Mouse (Mus musculus) layer of hippocampus, adult 9-10 months (tissue): ENCODE measurements around the gene Zfp771.
A peak's percentile ranks its signal among the peaks of the same experiment; 100 is the strongest.

Experiments
- DNase-seq: peaks from one replicate; pipeline ENCODE4 v3.0.0; 2022; ENCODE audit warnings: low spot score

Gene Zfp771

DNA sequence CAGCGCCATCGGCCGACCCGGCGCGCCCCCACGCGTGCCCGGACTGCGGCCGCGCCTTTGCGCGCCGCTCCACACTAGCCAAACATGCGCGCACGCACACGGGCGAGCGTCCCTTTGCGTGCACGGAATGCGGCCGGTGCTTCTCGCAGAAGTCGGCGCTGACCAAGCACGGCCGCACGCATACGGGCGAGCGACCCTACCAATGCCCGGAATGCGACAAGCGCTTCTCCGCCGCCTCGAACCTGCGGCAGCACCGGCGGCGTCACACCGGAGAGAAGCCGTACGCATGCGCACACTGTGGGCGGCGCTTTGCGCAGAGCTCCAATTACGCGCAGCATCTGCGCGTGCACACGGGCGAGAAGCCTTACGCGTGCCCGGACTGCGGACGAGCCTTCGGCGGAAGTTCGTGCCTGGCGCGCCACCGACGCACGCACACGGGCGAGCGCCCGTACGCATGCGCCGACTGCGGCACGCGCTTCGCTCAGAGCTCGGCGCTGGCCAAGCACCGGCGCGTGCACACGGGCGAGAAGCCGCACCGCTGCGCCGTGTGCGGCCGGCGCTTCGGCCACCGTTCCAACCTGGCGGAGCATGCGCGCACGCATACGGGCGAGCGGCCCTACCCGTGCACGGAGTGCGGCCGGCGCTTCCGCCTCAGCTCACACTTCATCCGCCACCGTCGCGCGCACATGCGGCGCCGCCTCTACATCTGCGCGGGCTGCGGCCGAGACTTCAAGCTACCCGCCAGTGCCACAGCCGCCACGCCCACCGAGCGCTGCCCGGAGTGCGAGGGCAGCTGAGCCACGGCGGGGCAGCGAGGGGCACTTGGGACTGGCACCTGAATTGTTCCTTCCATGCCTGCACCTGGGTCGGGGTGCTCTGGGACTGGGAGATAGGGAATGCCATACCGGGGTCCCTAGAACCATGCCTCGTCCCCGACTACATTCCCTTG is 10.0 kb downstream of the Zfp771 start:
- peak; percentile 69 for DNase-seq

GRCm38 (mm10) chr7:127255008-127255407 is 10.9 kb downstream of the Zfp771 start:
- DNase-seq, result no peak

GRCm38 (mm10) chr7:127255965-127256364 is 11.9 kb downstream of the Zfp771 start:
- no peak for DNase-seq

- no peak for DNase-seq
Observed at GRCm38 (mm10) chr7:127256518-127256917, 12.4 kb downstream of the Zfp771 start.

DNA sequence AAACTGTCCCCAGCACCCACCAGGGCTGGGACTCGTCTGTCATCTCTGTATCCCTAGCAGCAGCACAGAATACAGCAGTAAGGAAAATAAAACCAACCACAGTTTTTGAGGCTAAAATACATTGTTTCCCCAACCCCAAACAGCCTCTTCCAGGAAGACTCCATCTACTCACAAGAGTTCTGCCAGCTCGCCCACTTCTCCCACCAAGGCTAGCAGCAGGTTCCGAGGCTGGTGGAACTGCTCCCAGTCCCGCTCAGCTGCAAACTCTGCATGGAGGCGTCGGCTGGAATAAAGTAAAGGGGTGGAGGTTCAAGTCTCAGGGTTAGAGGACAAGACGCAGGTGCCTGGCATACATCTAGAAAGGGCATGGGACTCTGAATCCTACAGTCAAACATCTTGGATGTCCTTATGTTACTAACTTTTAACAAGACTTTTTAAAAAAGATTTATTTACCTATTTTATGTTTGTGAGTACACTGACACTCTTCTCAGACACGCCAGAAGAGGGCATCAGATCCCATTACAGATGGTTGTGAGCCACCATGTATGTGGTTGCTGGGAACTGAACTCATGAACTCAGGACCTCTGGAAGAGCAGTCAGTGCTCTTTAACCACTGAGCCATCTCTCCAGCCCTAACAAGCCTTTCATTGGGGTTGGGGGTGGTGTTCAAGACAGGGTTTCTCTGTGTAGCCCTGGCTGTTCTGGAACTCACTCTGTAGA is 15.3 kb downstream of the Zfp771 start:
- no peak for DNase-seq

DNA sequence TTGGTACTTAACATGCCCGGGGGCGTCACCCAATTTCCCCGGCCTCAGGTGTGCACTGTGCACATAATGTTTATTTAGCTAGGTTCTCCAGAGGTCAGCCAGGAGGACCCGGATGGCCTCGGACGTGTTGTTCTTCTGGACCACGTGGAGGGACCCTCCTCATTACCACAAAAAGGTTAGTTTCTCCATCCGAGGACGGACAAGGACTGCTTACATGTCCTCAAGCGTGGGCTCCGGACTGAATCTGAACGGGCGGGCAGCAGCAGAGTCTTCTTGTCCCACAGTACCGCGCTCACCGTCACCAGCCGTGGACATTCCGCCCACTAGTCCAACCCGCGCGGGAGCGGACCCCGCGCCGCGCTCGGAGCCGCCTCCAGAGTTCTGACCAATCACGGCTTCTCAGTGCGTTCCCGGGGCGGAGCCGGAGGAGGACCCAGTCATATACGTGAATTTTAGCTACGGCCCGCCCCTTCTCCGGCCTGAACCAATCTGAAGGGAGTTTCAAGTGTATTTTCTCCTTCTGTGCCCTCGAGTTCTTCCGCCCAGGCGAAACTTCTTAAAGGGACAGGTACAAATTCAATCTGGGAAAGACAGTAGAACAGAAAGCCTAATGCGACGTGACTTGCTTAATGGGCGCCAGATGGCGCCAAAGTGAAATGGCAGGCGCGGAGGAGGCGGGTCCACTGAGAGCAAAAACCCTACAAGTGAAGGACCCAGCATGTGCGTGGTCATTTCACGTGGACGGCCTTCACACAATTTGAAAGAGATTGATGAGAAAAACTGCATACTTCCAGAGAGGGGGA is 16.4 kb downstream of the Zfp771 start, which contains the start of gene Dctpp1:
Gene Dctpp1 (minus strand): TSS at position 401 of the 803 bp plus-strand sequence.
- peak; percentile 99 for DNase-seq

DNA sequence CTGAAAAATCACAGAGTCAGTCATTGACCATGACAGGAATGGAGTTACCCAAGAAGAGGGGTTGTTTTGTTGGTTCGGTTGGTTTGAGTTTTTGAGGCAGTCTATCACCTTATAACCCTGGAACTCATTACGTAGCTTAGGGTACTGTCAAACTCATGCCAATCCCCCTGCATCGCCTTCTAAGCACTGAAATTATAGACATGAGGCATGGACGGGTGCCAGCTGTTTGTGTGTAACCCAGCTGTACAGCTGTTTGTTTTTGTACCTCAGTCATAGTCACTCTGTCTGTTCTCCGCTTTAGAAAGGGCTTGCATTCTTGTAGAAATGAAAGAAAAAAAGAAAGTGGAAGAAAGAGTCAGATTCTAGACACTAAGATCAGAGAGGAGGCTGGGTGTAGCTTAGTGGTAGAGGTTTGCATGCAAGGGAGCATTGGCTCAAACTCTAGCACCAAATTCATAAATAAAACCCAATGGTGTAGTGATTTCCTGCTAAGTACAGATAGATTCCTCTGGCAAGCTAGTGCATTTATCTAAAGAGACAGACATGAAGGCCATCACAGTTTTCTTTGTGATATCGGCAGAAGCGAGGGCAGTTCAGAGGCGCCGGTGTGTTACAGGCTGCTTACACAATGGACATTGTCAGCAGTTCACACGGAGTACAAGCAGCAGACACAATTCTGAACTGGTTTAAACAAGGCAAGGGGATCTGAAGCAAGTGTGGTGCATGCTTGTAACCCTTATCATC is 18.3 kb downstream of the Zfp771 start:
- no peak for DNase-seq

- no peak for DNase-seq
Observed at GRCm38 (mm10) chr7:127263526-127263925, 19.5 kb downstream of the Zfp771 start.

DNA sequence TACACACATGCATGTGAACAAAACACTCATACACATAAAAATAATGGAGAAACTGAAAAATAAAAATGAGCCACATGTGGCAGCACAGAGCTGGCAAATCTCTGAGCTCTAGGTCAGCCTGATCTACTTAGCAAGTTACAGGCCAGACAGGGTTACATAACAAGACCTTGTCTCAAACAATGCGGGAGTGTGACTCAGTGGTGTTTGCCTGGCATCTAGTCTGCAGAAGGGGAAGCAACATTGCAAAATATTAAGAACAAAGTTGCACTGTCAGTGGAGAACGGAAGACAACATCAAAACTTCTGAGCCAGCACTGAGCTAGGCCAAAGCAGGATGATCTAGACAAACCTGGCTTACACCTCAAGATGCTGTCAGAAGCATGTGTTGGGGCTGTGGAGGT is 26.2 kb downstream of the Zfp771 start:
- DNase-seq, result no peak

GRCm38 (mm10) chr7:127270666-127271065 is 26.6 kb downstream of the Zfp771 start:
- DNase-seq, result no peak

GRCm38 (mm10) chr7:127271093-127271492 is 27.0 kb downstream of the Zfp771 start:
- DNase-seq, result no peak

DNA sequence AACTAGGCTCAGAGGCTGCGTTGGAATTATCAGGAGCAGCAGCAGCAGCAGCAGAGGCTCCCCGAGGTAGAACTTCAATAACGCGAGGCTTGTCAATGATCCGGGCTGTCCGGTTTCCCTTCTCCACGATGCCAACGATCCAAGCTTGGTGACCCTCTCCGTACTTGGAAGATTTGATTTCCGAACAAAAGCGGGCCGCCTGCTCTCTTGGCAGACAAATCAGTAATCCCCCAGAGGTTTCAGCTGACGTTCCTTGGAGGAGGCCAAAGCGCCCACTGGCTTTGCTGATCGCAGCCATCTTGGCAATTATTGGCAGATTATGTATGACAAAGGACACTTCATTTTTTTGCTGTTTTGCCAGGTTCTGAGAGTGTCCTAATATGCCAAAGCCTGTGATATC is 28.5 kb downstream of the Zfp771 start:
- DNase-seq, result no peak

GRCm38 (mm10) chr7:127273118-127273923 is 29.2 kb downstream of the Zfp771 start:
- DNase-seq, result no peak

- peak; percentile 99 for DNase-seq
Observed at GRCm38 (mm10) chr7:127273925-127274789, 30.1 kb downstream of the Zfp771 start, which contains the start of gene Sephs2. Gene Sephs2, minus strand, starts transcription at chr7:127274055.

DNA sequence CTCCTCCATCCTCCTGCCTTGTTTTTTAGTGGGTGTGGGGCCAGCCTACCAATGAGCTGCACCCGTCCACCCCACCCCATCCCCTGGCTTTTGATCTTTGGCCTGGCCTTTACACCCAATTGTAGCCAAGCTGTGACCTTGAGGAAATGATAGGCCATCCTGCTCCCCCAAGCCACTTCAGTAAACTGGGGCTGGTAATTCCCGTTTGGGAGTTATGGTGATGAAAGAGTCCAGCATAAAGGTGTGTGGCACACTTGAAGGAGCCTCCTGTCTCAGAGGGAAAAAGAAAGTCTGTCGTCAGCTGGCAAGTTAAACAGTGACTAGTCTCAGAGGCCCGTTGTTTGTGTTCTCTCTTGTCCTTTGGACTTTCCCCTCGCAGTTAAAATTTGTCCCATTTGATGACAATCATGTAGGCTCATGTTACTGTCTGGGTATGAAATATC is 32.5 kb downstream of the Zfp771 start:
- DNase-seq, result no peak

DNA sequence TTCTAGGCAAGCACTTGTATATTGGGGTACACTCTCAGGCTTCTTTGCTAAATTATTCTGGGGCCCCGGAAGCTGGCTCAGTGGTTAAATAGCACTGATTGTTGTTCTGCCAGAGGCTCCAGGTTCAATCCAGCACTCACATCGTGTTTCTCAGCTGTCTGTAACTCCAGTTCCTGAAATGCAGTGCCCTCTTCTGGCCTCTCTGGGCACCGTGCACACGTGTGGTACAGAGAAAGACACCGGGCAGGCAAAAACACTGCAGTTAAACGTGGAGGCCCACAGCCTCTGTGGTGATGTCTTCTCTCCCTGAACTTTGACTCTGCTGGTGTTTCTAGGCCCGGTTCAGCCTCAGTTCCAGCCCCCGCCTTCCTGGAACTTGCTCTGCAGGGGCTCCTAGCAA is 34.2 kb downstream of the Zfp771 start:
- DNase-seq, result no peak

- DNase-seq, result no peak
Observed at GRCm38 (mm10) chr7:127280092-127280491, 36.0 kb downstream of the Zfp771 start.

DNA sequence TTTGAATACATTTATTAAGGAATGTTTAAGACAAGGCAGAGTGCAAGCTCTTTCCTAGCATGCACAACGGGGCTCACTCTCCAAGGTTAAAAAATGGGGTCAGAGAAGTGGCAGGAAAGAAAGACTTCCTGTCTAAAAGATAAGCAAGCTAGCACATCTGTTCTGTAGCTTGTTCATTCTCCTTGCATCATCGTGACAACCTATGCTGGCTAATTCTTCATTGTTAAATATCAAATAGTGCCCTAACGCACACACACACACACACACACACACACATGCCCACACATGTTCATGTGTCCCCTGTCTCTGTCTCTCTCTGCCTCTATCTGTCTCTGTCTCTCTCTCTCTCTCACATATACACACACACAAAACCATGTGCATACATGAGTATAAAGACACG is 37.0 kb downstream of the Zfp771 start:
- DNase-seq, result no peak

GRCm38 (mm10) chr7:127282190-127282589 is 38.1 kb downstream of the Zfp771 start:
- no peak for DNase-seq
